Mouse (Mus musculus): Measurements from ENCODE around the gene Kif1c. TPM values are rescaled to one million over a fixed set of nuclear protein-coding genes. Genes with fewer than 3 reads are reported as not detected.

Gene Kif1c
- 100 to 1,000 TPM; 460 to 537 TPM for total RNA-seq (2021)
- long read RNA-seq, experiment 1, partial matches to known transcripts = 1 of 82 reads
- long read RNA-seq, experiment 1, other reads (novel, unspliced or antisense) = 81 of 82 reads
- long read RNA-seq, experiment 2, partial matches to known transcripts = 1 of 88 reads
- long read RNA-seq, experiment 2, other reads (novel, unspliced or antisense) = 87 of 88 reads

- intact Hi-C loops (cut with DNase I) = no loop called here
- DNase-seq = peak; percentile 93 to 97
These were observed at the start of gene Kif1c, which contains the start of gene Inca1 for GRCm38 (mm10) chr11:70699722-70700556. TSS of gene Kif1c (plus strand) at chr11:70700548. TSS of gene Inca1 (minus strand) at chr11:70700155.

GRCm38 (mm10) chr11:70651391-70651790 lies 49.0 kb upstream of the Kif1c start:
- DNase-seq = peak in 1 of 2 experiments; percentile 11
- intact Hi-C loops (cut with DNase I) = loop anchor here (10.0 kb wide), 1 partner anchor 657 kb away; the partner anchor contains the start of genes Gabarap and Phf23

GRCm38 (mm10) chr11:70652029-70652883 lies 48.1 kb upstream of the Kif1c start:
- DNase-seq = peak in 1 of 2 experiments; percentile 15

GRCm38 (mm10) chr11:70652884-70653344 lies 47.4 kb upstream of the Kif1c start:
- no peak for DNase-seq
- intact Hi-C loops (cut with DNase I) = loop anchor here (10.0 kb wide), 1 partner anchor 658 kb away; the partner anchor contains the start of genes Gabarap and Phf23

More at GRCm38 (mm10) chr11:70652029-70652883, 48.1 kb upstream of the Kif1c start:
- intact Hi-C loops (cut with DNase I) = loop anchor here (10.0 kb wide), 1 partner anchor 657 kb away; the partner anchor contains the start of genes Gabarap and Phf23

GRCm38 (mm10) chr11:70653345-70654197 lies 46.8 kb upstream of the Kif1c start:
- intact Hi-C loops (cut with DNase I) = loop anchor here (2.0 to 10.0 kb wide), 2 partner anchors 15 to 659 kb away; partner anchors contain the start of genes Gabarap, Phf23 and Spag7
- peak; percentile 49 to 59 for DNase-seq

- DNase-seq = peak; percentile 67 to 69
- intact Hi-C loops (cut with DNase I) = loop anchor here (2.0 to 10.0 kb wide), 2 partner anchors 14 to 660 kb away; partner anchors contain the start of genes Gabarap, Phf23 and Spag7
These were observed 46.0 kb upstream of the Kif1c start, which contains the start of gene Pfn1 for GRCm38 (mm10) chr11:70654198-70654922. TSS of gene Pfn1 (minus strand) at chr11:70654644.

GRCm38 (mm10) chr11:70654923-70655570 lies 45.3 kb upstream of the Kif1c start:
- peak; percentile 81 to 83 for DNase-seq
- intact Hi-C loops (cut with DNase I) = loop anchor here (2.0 to 10.0 kb wide), 2 partner anchors 14 to 660 kb away; partner anchors contain the start of genes Gabarap, Phf23 and Spag7

GRCm38 (mm10) chr11:70655571-70656455 lies 44.5 kb upstream of the Kif1c start:
- peak; percentile 65 to 73 for DNase-seq
- intact Hi-C loops (cut with DNase I) = loop anchor here (2.0 to 10.0 kb wide), 2 partner anchors 13 to 661 kb away; partner anchors contain the start of genes Gabarap, Phf23 and Spag7

- peak; percentile 82 to 84 for DNase-seq
- intact Hi-C loops (cut with DNase I) = loop anchor here (10.0 kb wide), 1 partner anchor 662 kb away; the partner anchor contains the start of genes Gabarap and Phf23
These were observed 43.9 kb upstream of the Kif1c start for GRCm38 (mm10) chr11:70656456-70656927.

GRCm38 (mm10) chr11:70656964-70657363 lies 43.4 kb upstream of the Kif1c start, which contains the start of gene Eno3:
TSS of gene Eno3 (plus strand) at chr11:70657202.
- intact Hi-C loops (cut with DNase I) = loop anchor here (10.0 kb wide), 1 partner anchor 662 kb away; the partner anchor contains the start of genes Gabarap and Phf23
- DNase-seq = peak; percentile 65 to 66

- peak in 1 of 2 experiments; percentile 14 for DNase-seq
- intact Hi-C loops (cut with DNase I) = loop anchor here (10.0 kb wide), 1 partner anchor 663 kb away; the partner anchor contains the start of genes Gabarap and Phf23
These were observed 42.8 kb upstream of the Kif1c start for GRCm38 (mm10) chr11:70657573-70657972.

- DNase-seq = no peak
- intact Hi-C loops (cut with DNase I) = loop anchor here (10.0 kb wide), 1 partner anchor 663 kb away; the partner anchor contains the start of genes Gabarap and Phf23
These were observed 42.4 kb upstream of the Kif1c start for GRCm38 (mm10) chr11:70657991-70658390.

GRCm38 (mm10) chr11:70658521-70658920 lies 41.8 kb upstream of the Kif1c start:
- DNase-seq = no peak
- intact Hi-C loops (cut with DNase I) = loop anchor here (10.0 kb wide), 1 partner anchor 664 kb away; the partner anchor contains the start of genes Gabarap and Phf23

GRCm38 (mm10) chr11:70658942-70659341 lies 41.4 kb upstream of the Kif1c start:
- intact Hi-C loops (cut with DNase I) = loop anchor here (10.0 kb wide), 1 partner anchor 664 kb away; the partner anchor contains the start of genes Gabarap and Phf23
- DNase-seq = no peak

- intact Hi-C loops (cut with DNase I) = no loop called here
These were observed 39.8 kb upstream of the Kif1c start for GRCm38 (mm10) chr11:70660571-70660970.

GRCm38 (mm10) chr11:70663101-70663500 lies 37.2 kb upstream of the Kif1c start:
- intact Hi-C loops (cut with DNase I) = no loop called here
- DNase-seq = no peak

More at GRCm38 (mm10) chr11:70660571-70660970, 39.8 kb upstream of the Kif1c start:
- DNase-seq = no peak
